Mouse (Mus musculus): ENCODE data around the gene Zfp691.

Zfp691 gene

DNA sequence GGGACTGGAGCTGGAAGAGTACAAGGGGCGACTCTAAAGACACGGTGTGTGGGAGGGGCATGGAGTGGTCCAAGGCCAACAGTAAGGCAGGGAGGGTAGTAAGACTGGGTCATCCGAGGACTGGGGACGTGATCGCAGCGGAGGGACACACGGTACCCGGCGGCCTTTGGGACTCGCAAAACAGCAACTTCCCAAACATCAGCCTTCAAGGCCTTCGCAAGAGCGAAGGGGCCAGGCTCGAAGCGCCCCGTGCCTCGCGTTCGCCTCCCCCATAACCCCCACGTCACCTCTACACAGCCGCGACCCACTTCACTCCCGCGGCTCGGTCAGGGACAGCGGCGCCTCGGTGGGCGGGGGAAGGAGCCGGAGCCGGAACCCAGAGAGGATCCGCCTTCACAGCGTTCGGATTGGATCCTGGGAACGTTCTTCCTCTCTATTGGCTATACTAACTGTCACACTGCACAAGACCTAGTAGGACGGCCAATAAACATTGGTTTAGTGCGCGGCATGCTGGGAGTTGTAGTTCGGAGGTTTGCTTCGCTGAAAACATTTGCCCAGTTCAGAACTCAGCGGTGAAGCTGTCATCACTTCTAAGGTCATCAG lies at the start of gene Zfp691:
Gene Zfp691 (minus strand): TSS at position 345 of the 603 bp plus-strand sequence.
- peak; percentile 93 for DNase-seq

DNA sequence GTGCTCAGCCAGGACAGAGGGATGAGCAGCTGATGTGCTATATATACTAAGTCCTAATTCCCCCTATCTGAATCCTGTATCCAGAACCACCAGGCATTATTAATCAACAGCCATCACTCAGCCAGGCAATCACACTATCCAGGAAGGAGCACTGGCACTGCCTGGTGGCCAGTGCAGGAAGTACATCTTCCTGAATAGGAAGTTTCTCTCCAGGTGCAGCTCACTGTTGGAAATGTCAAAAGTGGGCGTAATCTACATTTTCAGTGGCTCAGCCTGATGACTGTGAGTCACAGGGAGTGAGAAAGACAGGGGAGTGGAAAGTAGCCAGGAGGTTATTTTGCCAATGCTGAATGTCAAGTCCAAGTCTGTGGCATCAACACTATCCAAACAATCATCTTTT lies 49.7 kb upstream of the Zfp691 start:
- DNase-seq = peak; percentile 53

DNA sequence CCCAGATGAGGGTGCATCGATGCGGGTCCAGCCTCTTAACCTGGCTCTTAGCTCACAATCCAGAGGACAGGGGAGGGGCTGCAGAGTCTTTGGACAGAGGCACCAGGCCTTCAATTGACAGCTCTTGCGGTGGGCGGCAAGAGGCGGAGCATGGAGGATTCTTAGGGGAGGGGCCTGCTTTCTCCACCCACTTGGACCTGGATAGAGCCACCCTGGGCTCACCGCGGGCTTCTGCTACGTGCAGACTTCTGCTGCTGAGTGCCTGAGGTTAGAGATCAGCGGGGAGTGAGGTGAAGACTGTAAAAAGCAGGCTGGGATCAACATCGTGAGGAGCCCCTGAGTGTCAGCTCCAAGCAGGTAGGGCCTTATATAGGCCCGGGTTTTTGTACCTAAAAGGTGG lies 44.2 kb upstream of the Zfp691 start, which contains the start of gene Tmem269:
Gene Tmem269 (minus strand): TSS at position 49 of the 400 bp plus-strand sequence.
- DNase-seq = peak; percentile 23

DNA sequence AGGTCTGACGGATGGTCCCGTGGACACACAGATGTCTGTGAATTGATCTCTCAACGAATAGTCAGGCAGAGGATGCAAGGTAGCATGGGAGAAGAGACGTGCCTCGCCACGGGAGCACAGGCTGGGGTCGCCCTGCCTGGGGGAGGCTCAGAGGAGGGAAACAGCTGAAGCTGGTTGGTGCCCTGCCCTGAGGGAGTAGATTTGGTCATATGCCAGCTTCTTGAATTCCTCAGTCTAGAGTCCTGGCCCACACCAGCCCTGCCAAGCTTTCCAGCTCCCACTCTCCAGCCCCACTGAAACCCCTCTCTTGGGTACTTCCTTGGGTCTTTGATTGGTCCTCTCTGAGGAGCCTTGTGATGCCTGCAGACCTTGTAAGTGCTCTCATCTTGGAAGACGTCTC lies 42.7 kb upstream of the Zfp691 start:
- no peak for DNase-seq

DNA sequence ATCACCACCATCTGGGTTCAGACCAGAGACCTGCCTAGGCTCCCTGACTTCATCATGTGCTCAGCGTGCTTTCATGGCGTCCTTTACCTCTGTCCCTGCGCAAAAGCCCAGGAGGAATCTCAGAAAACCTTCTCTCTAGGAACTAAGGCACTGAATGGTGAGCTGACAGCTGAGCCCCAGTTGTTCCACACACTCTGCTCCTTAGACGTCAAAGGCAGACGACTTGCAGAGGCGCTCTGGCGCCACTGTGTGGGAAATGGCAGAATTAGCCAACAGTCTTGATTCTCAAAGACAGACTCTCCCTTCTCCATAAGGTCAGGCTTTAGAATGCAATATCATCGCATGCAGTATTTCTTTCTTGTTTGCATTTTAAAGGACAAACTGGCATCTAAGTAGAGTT lies 30.7 kb upstream of the Zfp691 start:
- DNase-seq = peak; percentile 82

DNA sequence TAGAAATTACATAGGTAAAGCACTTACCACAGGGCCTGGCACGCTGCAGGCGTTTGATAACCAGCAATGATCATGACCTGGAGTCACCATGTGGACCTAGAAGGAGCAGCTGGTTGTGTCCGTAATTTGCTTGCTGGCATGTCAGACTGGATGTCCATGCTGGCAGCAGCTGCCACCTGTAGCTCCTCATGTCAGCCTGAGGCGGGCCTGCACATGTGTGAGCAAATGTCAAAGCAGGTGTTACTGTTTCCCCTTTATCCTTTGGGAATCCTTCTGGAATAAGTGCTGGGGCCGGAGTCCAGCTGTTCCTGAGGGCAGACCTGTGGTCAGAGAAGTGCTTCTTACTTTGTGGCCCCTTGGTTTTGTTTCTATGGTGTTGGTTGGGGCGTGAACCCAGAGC lies 24.1 kb upstream of the Zfp691 start:
- no peak for DNase-seq

DNA sequence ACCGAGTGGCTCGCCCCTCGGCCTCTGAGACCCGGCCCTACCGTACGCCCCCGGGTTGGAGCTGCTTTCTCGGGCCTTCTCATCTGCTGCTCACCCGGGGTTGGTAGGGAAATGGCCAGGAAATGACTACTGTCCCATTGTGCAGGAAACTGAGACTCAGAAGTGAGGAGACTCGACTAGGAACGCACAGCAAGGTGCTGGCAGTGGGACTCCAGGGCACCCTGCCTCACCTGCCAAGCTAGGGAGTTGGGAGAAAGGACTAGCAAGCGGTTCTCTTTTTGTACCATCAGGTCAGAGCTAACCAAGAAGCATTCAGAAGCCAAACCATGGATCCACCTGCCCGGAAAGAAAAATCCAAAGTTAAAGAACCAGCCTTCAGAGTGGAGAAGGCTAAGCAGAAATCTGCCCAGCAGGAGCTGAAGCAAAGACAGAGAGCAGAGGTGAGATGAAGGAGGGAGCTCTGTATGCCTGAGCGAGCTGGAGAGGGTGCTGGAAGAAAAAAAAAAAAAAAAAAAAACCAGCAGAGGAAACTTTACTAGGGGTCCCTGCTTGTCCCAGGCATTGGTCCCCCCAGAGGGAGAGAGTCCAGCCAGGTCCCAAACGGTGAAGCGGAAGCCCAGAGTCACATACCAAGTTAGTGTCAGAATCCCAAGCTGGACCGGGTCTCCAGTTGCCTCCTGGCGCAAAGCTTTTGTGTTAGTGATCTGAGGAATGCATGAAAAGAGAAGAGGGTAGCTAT lies 21.8 kb upstream of the Zfp691 start:
- DNase-seq = no peak

DNA sequence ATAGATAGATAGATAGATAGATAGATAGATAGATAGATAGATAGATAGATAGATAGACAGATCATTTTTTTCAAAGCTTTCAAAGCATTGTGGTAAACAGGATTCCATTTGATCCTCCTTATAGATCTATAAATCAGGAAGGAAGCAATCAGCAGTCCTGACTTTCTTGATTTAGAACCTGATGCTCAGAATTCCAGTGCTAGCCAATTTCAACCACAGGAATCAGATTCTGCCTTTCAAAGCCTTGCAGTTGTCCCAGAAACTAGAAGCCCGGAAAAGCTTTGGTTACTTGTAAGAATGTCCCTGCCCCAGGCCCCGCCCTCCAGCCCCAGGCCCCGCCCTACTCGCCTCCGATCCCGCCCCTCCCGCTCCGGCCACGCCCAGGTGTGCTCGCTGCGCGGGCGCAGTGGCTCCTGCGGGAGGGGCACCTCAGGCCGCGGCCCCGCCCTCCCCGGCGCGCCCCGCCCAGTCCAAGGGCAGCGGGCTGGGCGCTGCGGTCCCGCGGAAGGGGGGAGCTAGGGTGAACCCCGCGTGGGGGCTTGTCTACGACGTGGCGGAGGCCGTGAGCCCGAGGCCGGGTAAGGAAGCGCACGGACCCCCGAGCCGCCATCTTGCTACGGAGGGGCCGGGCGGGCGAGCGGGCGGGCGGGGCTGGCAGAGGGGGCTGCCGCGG lies 21.1 kb upstream of the Zfp691 start, which contains the start of gene Svbp:
Gene Svbp (plus strand): TSS at position 398 of the 673 bp plus-strand sequence.
- peak; percentile 96 for DNase-seq

DNA sequence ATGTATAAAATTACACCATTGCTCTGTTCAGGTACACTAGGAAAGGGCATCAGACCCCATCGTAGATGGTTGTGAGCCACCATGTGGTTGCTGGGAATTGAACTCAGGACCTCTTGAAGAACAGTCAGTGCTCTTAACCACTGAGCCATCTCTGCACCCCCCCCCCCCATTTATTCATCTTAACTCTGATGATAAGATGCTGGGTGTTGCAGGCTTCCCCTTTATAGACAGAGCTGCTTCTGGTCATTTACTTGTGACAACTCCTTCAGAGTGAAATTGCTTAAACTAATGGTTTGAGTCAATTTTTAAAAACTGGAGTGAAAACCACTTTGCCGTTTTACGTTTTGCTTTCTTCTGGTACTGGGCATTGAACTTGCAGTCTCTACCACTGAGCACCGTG lies 18.8 kb upstream of the Zfp691 start:
- no peak for DNase-seq

DNA sequence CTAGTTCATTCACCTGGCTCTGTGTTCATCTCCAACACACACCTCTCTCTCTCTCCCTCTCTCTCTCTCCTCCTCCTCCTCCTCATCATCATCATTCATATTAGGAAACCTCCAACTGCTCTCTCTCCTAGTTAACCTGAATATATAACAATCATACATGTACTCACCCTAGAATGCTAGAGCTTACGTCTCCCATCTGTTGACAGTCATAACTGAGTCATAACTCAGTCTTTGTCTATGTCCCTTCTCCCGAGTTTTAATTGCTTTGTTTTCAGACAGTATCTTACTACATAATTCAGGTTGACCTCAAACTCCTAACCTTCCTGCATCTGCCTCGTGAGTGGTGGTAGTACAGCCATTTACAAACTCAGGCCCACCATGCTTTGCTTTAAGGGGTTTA lies 17.3 kb upstream of the Zfp691 start:
- no peak for DNase-seq

DNA sequence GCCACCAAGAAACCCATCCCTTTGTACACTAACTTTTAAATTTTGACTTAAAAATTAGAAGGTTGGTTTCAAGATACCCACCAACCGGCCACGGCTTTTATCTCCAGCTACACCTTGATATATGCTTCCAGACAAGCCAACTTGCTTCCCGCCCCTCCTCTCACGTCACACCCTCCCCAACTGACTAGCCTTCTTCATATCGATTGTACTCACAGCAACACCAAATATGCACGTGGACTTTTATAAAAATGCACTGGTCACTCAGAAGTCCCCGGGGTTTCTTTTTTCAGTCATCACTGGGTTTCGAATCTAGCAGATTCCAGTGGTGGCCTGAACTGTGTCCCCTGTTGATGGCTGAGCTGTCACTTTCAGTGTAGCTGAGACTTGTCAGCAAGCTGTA lies 16.6 kb upstream of the Zfp691 start:
- DNase-seq = no peak

DNA sequence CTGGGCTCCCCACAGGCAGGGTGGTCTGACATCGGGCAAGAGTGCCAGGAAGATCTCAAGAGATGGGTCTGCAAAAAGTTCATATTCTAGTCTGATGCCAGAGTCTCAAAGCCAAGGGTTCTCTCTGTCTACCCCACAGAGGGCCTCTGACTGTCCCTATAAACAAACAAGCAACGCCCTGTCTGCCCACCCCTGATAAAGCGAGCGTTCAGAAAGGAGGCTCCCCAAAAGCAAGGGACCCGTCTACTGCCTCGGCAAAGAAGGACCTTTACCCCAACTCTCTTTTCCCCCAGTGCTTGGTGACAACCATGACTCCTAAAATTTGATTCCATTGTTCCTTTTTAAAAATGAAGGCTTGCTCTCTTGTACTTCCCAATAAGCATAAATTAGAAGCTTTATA lies 15.9 kb upstream of the Zfp691 start, which contains the start of gene Ermap:
Gene Ermap (minus strand): TSS at position 148 of the 400 bp plus-strand sequence.
- DNase-seq = no peak

DNA sequence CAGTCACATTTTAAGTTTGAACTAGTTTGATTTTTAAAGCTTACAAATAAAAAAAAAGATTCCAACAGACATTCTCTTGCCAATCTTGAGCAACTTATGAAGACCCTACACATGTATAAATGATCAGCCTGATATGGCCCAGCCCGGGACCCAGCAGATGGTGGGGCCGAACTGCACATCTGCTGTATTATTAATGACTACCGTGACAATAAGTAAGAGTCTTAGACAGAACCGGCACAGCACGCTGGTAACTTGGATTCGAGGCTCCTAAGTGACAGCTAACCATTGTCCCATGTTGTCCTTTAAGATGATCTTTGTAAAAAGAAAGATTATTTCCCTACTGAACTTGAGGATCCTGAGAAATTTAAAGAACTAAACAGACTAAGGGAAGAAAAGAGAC lies 15.4 kb upstream of the Zfp691 start:
- DNase-seq = no peak

DNA sequence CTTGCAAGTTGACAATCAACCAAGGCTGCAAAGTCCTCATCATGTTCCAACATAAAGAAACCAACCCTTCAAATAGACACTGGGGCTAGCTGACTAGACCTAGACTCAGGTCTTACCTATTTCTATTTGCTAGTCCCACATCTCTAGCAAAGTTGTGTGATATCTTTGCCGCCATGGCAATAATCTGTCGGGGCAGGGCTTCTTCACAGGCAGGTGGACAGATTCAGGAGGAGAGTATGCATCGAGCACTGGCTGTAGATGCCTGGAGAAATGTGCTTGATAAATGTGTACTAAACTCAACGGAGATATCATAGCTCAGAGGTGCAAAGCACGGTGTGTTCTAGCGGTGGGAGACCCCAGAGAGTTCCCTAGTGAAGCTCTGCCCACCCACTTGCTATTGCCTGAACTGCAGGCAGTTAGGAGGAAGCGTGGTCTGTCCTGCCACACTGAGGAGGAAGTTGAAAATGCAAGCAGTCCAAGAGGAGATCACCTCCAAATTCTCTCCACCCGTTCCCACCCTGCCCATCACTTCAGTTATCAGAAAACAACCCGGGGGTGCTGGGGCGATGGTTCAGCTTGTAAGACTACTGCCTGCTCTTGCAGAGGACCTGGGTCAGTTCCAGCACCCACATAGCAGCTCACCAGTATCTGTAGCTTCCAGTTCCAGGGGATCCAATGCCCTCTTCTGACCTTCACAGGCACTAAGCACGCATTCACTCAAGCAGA lies 14.2 kb upstream of the Zfp691 start:
- no peak for DNase-seq

DNA sequence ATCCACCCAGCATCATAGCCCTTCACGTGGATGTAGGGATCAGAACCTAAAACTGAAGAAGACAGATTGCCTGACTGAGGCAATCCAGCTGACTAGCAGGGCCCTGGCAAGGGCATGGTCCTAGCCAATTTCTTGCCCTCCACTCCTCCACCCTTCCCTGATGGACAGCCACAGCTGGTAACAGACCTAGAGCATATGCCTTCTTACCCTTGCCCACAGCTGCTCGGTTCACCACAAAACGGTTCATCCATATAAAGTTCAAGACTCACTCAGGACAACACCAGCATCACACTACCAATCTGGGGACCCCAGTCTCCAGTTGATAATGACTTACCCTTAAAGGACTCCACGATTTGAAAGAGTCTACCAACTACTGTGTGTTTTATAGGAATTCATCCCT lies 11.8 kb upstream of the Zfp691 start:
- DNase-seq = no peak

DNA sequence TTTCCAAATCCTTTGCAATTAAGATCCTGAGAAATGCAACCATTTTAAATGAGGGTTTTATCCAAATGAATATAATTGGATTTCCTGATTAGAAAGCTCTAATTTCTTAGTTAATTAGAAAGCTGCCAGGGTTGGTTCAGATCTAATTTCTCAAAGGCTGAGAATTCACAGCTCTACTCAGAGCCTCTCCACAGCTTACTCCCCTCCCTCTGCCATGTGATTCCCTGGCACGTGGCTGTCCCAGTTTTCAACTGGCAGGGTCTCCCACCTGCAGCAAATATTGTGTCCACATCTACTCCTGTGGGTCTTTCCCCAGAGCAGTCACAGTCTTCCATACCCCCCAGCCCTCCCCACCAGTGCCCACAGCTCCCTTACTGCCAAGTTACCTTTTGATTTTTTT lies 9.5 kb upstream of the Zfp691 start:
- no peak for DNase-seq

DNA sequence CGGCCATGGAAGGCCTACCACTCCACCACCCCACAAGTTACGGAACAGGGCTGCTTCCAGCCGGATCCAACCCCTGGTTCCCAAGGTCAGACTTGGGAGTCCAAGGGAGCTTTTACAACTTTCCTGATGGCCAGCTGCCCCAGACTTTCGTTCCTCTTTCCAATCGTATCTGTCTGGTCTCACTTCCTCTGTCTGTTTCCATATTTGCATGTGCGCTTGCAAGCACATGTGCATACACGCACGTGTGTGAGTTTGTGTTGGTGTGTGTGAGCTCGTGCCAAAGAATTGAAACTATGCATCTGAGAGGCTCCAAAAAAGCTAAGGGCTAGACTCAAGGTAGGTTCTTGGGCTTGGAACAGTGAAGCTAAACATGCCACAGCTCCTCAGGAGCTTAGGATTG lies 7.5 kb upstream of the Zfp691 start:
- no peak for DNase-seq

DNA sequence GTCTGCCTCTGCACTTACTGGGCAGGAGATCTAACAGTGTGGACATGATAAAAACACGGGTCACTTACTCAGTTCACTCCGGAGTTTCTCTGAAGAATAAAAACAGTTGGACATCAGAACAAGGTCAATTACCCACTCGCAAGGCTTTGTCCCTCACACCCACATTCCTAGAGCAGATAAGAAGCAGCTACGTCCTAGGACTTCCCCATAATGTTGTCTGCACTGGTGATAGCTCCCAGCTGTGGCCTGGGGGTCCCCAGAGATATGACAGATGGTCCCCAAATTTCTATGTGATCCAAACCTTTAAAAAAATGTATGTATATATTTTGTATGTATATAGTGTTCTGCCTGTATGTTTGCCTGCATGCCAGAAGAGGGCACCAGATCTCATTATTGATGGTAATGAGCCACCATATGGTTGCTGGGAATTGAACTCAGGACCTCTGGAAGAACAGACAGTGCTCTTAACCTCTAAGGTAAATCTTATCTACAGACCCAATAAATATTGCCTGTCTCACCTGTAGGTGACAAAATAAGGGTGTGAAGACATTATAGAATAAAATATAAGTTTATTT lies 6.2 kb upstream of the Zfp691 start:
- DNase-seq = no peak

DNA sequence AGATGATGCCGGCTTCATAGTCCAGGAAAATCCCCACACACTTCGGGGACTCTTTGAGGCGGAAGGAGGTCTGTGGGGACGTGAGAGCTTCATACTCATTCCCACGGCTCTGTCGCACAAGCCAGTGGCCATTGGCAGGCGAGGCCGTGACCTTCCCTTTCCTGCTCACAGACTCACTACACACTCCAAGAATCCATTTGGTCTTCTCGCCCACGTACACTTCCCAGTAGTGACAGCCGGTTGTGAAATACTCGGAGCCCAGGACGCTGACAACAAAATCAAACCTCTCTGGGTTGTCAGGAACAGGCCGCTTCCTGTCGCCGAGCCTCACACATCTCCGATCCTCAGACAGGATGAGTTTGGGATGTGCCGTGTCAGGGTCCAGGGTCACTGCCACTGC lies 4.3 kb upstream of the Zfp691 start:
- DNase-seq = no peak

DNA sequence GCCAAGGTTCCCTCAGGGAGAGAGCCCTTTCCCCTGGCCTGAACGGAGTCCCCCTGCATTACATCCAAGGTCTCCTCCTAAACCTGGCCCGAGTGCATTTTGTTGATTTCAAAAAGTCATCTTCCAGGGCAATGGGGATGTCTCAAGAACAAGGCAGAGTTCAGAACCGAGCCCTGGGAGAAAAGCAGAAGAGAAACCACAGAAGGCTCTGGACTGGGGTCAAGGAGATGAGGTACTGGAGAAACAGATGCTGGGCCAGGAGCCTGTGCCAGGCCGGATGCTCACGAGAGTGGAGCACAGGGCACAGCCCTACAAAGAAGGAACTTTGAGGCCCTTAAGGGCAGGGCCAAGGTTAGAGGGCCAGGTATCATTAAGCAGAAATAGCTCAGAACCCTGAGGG lies 3.7 kb upstream of the Zfp691 start:
- no peak for DNase-seq

DNA sequence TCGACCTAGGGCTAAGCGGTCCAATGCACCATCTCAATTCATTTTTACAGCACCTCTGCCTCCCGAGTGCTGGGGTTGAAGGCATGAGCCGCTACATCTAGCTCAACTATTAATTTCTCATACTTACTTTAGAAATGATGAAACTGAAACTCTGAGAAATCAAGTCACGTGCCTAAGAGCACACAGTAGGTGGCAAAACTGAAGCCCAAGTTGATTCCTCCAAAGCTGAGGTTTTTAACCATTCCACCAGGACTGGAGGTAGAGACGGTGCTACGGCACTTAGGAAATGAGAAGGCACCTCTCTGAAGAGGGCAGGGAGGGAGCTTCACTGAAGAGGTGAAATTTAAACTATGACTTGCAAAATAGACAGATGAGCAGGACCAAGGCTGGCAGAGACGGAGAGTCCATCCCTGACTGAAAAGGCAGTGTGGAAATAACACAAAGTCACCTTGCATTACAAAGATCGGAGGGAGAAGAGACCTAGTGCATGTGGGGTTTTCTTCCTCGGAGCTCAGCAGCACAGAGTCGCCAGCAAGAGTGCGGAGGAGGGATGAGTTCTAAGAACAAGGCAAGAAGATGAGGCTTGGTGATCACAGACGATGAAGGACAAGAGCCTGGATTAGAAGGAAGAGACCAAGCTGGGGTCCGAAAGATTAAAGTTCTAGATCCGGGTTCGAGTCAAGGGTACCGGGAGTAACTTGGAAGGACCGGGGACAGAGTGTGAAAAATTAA lies 910 bp downstream of the Zfp691 start:
- peak; percentile 33 for DNase-seq

DNA sequence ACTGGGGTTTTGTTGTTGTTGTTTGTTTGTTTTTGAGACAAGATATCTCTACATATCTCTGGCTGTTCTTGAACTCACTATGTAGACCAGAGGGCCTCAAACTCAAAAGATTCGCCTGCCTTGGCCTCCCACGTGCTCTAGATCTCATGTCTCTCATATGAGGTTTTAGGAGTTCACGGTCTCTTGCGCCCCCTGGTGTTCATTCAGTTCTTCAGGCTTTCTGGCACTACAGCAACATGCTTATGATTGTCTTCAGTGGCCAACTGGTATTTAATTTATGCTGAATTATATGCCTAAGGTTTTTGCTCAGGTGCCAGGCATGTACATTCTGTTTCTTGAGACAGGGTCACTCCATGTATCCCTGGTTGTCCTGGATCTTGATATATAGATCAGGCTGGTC lies 6.3 kb downstream of the Zfp691 start:
- peak; percentile 89 for DNase-seq

Data from thymus, postnatal 4 days (tissue).